Mouse (Mus musculus): ENCODE results near the gene Tmem11.

Tmem11 gene

GRCm38 (mm10) chr11:60878675-60879294 is at the start of gene Tmem11:
TSS of gene Tmem11 (minus strand) at chr11:60879272.
- peak; percentile 98 for DNase-seq (ENCODE audit: low read depth, low spot score)

- DNase-seq (ENCODE audit: low read depth, low spot score) = peak; percentile 94
Measured at GRCm38 (mm10) chr11:60927264-60927663, 48.2 kb upstream of the Tmem11 start.

GRCm38 (mm10) chr11:60924981-60925380 is 45.9 kb upstream of the Tmem11 start:
- no peak for DNase-seq (ENCODE audit: low read depth, low spot score)

DNA sequence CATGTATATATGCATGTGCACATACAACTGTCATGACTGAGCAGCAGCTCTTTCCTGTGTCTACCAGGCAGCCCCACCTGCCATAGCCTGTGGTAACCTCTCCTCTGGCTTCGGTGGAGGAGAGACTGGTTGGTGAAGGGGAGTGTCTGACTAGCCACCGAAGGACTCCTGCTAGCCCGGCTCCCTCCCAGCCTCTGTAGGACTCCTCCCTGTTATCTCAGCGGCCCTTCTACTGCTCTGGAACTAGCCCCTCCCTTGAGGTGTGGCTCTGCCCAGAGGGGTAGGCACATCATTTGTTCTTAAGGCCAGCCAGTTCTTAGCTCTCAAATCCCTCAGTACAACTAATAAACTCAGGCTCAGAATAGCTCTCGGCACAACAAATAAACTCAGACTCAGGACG is 45.4 kb upstream of the Tmem11 start:
- DNase-seq (ENCODE audit: low read depth, low spot score) = no peak

- DNase-seq (ENCODE audit: low read depth, low spot score) = no peak
Measured at GRCm38 (mm10) chr11:60922964-60923363, 43.9 kb upstream of the Tmem11 start.

DNA sequence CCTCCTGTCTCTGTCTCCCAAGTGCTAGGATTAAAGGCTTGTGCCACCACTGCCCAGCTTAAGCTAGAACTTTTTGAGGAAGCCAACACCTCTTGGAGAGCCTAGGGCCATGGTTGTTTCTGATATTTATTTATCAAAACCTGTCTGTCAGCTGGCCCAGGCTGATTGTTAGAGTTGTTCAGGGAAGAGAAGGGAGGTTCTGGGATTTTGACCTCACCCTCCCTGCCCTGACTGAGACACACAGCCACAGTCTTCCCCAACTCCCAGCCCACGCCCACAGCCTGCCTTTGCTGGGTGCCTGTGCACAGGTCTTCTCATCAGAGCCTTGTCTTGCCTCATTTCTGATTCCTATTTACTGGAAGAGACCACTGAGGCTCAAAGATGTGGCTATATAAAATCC is 43.1 kb upstream of the Tmem11 start:
- no peak for DNase-seq (ENCODE audit: low read depth, low spot score)

DNA sequence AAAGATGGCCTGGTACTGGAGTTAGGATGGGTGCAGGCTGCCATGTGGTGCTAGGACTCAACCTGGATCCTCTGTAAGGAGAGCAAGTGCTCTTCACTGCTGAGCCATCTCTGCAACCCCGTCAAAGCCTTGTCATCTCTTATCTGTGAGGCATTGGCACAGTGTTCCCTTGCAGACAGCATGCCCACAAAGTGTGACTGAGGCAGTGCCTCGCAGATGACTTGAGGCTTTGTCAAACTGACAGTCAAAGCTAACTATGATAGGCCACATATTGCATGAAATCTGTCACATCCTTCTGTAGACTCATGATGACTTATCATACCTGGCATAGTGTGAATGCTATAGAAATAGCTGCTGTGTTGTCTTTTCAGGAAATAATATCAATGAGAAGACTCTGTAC is 40.9 kb upstream of the Tmem11 start:
- no peak for DNase-seq (ENCODE audit: low read depth, low spot score)

GRCm38 (mm10) chr11:60915201-60915600 is 36.1 kb upstream of the Tmem11 start:
- DNase-seq (ENCODE audit: low read depth, low spot score) = no peak

GRCm38 (mm10) chr11:60914491-60914890 is 35.4 kb upstream of the Tmem11 start, which contains the start of gene Natd1:
TSS of gene Natd1 (minus strand) at chr11:60914750.
- DNase-seq (ENCODE audit: low read depth, low spot score) = no peak

DNA sequence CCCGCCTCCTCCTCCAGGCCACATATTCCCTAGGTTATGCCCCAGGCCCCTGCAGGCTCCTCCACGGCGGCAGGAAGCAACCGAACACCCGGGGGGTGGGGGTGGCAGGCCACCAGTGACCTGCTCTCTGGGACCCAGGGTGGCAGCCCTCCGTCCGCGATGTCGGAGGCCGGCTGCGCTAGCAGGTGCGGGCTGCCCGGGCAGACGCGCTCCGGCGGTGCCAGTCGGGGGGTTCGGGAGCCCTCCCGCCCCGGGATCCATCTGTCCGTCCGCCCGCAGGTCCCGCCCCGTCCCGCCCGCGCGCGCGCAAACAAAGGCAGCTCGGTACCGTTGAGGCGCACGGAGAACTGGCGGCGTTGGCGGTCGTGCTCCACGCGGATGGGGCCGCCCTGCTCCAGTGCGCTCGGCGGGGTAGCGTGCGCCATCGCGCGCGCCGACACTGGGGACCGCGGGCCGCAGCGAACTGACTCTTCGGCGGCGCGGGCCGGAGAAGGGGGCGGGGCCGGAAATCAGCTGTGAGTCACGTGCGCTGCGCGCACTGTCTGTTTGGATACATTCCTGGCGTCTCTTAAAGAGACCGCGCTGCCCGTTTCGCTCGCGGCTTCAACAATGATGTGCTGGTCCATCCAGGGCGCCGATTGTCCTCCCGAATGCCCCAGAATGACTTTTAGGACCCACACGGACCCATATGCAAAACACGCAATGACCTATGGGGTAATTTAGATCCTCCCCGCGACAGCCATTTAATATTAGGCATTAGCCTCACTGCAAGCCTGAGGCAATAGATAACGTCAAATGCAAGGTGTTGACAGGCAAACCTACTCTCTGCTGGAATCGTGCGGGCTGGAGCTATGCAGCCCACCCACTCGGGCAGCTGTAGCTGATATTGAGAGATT is 34.5 kb upstream of the Tmem11 start:
- peak; percentile 76 for DNase-seq (ENCODE audit: low read depth, low spot score)

DNA sequence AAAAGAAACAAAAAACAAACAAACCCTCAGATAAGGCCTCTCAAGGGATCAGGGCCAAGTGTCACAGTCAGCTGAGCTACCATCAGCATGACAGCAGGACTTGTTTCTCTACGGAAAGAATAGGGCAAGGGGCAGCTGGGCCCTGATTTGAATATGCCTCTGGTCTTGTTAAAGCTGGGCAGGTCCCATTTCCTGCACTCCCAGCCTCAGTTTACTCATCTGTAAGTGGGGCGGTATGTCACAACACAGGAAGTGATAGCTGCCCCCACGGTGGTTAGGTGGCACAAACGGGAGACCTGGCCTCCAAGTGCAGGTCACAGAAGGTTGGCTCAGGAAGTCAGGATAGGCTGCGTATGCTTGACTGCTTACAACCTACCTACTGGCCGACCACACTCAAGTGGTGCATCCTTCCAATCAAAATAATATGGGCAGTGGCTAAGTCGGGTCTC is 33.5 kb upstream of the Tmem11 start:
- no peak for DNase-seq (ENCODE audit: low read depth, low spot score)

GRCm38 (mm10) chr11:60909626-60910025 is 30.6 kb upstream of the Tmem11 start:
- DNase-seq (ENCODE audit: low read depth, low spot score) = no peak

DNA sequence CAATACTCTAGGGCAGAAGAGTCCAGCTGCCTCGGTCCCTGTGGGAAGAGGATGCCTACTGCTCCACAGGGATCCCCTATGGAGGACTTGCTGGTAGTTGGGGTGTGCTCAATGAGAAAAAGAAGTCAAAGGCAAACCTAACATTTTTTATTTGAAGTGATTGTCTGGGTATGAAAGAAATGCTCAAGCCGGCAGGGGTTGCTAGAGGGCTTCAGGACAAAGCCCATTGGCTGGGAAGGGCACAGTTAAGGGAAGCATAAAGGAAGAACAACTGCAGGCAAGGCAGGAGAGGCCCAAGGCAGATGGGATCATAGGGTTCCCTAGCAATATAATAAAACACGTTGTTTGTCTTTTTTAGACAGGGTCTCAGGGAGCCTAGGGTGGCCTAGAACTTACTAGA is 29.0 kb upstream of the Tmem11 start:
- no peak for DNase-seq (ENCODE audit: low read depth, low spot score)

GRCm38 (mm10) chr11:60906449-60906848 is 27.4 kb upstream of the Tmem11 start:
- no peak for DNase-seq (ENCODE audit: low read depth, low spot score)

DNA sequence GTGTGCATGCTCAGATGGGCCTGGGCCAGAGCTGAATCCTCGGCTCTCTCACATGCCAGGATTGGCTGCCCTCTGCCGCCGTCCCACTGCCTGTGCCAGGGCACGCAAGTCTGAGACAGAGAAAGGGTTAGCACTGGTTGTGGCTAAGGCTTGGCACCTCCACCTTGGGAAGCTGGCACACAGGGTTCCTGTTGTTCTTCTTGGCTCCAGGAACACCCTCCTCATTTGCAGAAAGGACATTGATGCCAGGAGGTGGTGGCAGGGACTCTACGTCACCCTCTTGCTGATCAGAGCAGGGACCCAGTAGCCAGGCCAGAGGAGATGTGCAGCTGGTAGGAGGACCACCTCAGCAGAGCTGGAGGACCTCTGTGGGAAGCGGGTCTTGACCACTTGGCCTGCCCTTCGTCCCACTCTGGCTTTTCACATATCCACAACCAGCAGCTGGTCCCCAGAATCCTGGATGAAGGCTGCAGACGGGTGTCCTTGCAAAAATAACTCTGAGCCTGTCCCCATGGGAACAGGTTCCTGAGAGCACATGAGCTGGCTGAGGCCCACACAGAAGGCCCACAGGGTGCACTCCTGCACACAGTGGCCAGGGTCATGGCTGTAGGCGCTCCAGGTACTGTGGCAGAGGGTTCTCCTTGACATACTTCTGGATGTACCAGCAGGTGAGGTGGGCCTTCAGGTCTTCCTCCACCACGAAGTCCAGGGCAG is 26.5 kb upstream of the Tmem11 start:
- no peak for DNase-seq (ENCODE audit: low read depth, low spot score)

- no peak for DNase-seq (ENCODE audit: low read depth, low spot score)
Measured at GRCm38 (mm10) chr11:60903661-60904061, 24.6 kb upstream of the Tmem11 start.

- DNase-seq (ENCODE audit: low read depth, low spot score) = no peak
Measured at GRCm38 (mm10) chr11:60902486-60902885, 23.4 kb upstream of the Tmem11 start.

GRCm38 (mm10) chr11:60902001-60902400 is 22.9 kb upstream of the Tmem11 start:
- no peak for DNase-seq (ENCODE audit: low read depth, low spot score)

DNA sequence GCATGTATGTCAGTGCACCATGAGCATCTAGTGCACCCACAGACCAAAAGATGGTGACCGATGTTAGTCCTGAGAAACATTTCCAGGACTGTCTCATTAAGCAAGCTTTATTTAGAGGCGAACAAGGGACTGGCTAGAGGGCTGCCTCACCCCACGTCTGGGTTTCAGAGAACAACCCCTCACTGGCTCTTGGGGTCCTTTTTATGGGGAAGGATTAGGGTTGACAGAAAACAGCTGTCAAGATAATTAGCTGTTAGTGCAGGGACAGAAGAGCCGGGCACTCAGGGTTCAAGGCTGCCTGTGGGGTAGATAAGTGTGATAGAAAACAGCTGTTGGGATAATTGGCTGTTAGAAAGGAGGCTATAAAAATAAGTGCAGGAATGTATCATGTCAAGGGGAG is 16.8 kb upstream of the Tmem11 start:
- no peak for DNase-seq (ENCODE audit: low read depth, low spot score)

DNA sequence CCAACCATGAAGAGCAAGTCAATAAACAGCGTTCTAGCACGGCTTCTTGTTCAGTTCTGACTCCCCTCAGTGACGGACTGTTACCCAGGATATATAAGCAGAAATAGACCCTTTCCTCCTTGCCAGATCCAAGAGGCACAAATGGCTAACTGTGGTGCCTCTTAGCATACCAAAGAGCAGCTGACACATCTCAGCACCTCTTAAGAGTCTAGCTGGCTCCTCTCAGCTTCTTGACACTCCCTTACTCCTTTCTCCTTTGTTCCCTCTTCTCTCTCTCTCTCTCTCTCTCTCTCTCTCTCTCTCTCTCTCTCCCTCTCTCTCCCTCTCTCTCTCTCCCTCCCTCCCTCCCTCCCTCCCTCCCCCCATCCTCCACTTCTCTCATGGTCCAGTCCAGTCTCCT is 11.7 kb upstream of the Tmem11 start:
- no peak for DNase-seq (ENCODE audit: low read depth, low spot score)

- DNase-seq (ENCODE audit: low read depth, low spot score) = no peak
Measured at GRCm38 (mm10) chr11:60890286-60890685, 11.2 kb upstream of the Tmem11 start.

DNA sequence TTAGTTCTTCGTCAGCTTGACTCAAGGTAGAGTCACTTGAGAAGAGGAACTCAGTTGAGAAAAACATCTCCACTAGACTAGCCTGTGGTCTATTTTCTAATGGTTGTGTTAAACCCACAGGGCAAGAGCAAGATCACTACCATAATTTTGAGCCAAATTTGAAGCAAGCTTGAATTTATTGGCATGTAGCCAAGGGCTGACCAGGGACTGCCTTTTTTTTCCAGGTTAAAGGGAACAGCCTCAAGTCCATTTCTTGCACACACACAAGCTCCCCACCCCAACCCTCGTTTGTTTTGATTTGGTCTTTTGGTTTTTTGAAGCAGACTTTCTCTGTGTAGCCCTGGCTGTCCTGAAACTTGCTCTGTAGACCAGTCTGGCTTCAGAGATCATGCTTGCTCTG is 10.8 kb upstream of the Tmem11 start:
- no peak for DNase-seq (ENCODE audit: low read depth, low spot score)

Data from telencephalon, adult 2 months (tissue).